Mouse (Mus musculus): ENCODE measurements around the gene Man1b1.

GRCm38 (mm10) chr2:25364761-25365090 lies 32.6 kb downstream of the Man1b1 start:
- TF ChIP-seq CTCF (IDR thresholded peaks at IDR 0.05; ENCODE audit: low read depth, low read length) (no peak), POLR2A (IDR thresholded peaks at IDR 0.05; ENCODE audit: borderline replicate concordance, low read depth, low read length) (no peak)
